8 mouse cellular contexts compared by ENCODE assay signal in genomic region chr13:92751726-92752565, GRCm38 (mm10). TPM values are rescaled to one million over a fixed set of nuclear protein-coding genes. Genes with fewer than 3 reads are reported as not detected.
DNase-seq lines count a peak whose midpoint lies in the region; ATAC-seq and TF ChIP-seq lines count a peak whose summit lies in the region.

No protein-coding gene starts in this region.

- TF ChIP-seq EP300 in ES-Bruce4 (IDR thresholded peaks at IDR 0.05; ENCODE audit: insufficient read depth, low read depth, low read length): no peak

- H3K9me3 ChIP-seq in ES-Bruce4 (replicated peaks; ENCODE audit: control insufficient read depth, insufficient read depth, low read length, poor library complexity, severe bottlenecking): no peaks in the 10 kb centered on the region
- no peaks in the 10 kb centered on the region for H3K9me3 ChIP-seq in heart, embryonic 15.5 days (replicated peaks)
- H3K9me3 ChIP-seq in liver, embryonic 15.5 days (replicated peaks): no peaks in the 10 kb centered on the region
- H3K9me3 ChIP-seq in neural tube, embryonic 15.5 days (replicated peaks): no peaks in the 10 kb centered on the region

- TF ChIP-seq CTCF in ES-Bruce4 (IDR thresholded peaks at IDR 0.05; ENCODE audit: low read depth, low read length): peak; percentile 83
- TF ChIP-seq CTCF in bone marrow macrophage, adult 2 months (IDR thresholded peaks at IDR 0.05; ENCODE audit: low read depth, low read length): peak; percentile 49

- no peaks in the 10 kb centered on the region for H3K4me1 ChIP-seq in ES-Bruce4 (ENCODE audit: control insufficient read depth, insufficient read depth, low read length)
- H3K4me1 ChIP-seq in bone marrow macrophage, adult 2 months (ENCODE audit: control insufficient read depth, insufficient read depth, low read length): no peaks in the 10 kb centered on the region
- peaks cover 12% of the 10 kb centered on the region; the same call in 1 of the 2 replicates for H3K4me1 ChIP-seq in heart, embryonic 15.5 days (replicated peaks)
- peaks cover 6% of the 10 kb centered on the region; the same call in 1 of the 2 replicates for H3K4me1 ChIP-seq in liver, embryonic 15.5 days (replicated peaks)
- peaks cover 11% of the 10 kb centered on the region; the same call in 1 of the 2 replicates for H3K4me1 ChIP-seq in neural tube, embryonic 15.5 days

- H3K4me2 ChIP-seq in heart, embryonic 15.5 days: peak overlapping the region; percentile 39; the same call in 1 of the 2 replicates
- H3K4me2 ChIP-seq in liver, embryonic 15.5 days: peak overlapping the region; percentile 40; the same call in 1 of the 2 replicates
- H3K4me2 ChIP-seq in neural tube, embryonic 15.5 days: no peak overlapping the region

- no peaks in the 10 kb centered on the region for H3K27me3 ChIP-seq in ES-Bruce4 (ENCODE audit: control insufficient read depth, insufficient read depth, low read length, poor library complexity, severe bottlenecking)
- H3K27me3 ChIP-seq in heart, embryonic 15.5 days: no peaks in the 10 kb centered on the region
- peaks cover 32% of the 10 kb centered on the region for H3K27me3 ChIP-seq in liver, embryonic 15.5 days
- H3K27me3 ChIP-seq in neural tube, embryonic 15.5 days (replicated peaks): 0 out of 2 replicates have a peak, but pooled peaks cover 4% of the 10 kb centered on the region

- no peak overlapping the region for H3K9ac ChIP-seq in ES-Bruce4 (ENCODE audit: low read depth, poor library complexity, severe bottlenecking)
- no peak overlapping the region for H3K9ac ChIP-seq in heart, embryonic 15.5 days
- H3K9ac ChIP-seq in liver, embryonic 15.5 days: no peak overlapping the region
- H3K9ac ChIP-seq in neural tube, embryonic 15.5 days (replicated peaks): no peak overlapping the region

- H3K27ac ChIP-seq in ES-Bruce4 (ENCODE audit: insufficient read depth, low read length): no peak overlapping the region
- H3K27ac ChIP-seq in bone marrow macrophage, adult 2 months (ENCODE audit: insufficient read depth, low read depth, low read length): no peak overlapping the region
- peak overlapping the region; percentile 69 for H3K27ac ChIP-seq in heart, embryonic 15.5 days
- H3K27ac ChIP-seq in liver, embryonic 15.5 days (replicated peaks): no peak overlapping the region
- peak overlapping the region; percentile 54 for H3K27ac ChIP-seq in neural tube, embryonic 15.5 days (replicated peaks)

- no peak overlapping the region for H3K4me3 ChIP-seq in ES-Bruce4 (ENCODE audit: low read depth, low read length)
- no peak overlapping the region for H3K4me3 ChIP-seq in bone marrow macrophage, adult 2 months (ENCODE audit: insufficient read depth, low read length)
- no peak overlapping the region for H3K4me3 ChIP-seq in heart, embryonic 15.5 days
- no peak overlapping the region for H3K4me3 ChIP-seq in liver, embryonic 15.5 days (replicated peaks)
- H3K4me3 ChIP-seq in neural tube, embryonic 15.5 days (replicated peaks): no peak overlapping the region

- no peak for TF ChIP-seq POLR2A in ES-Bruce4 (IDR thresholded peaks at IDR 0.05; ENCODE audit: insufficient read depth, low read length)
- no peak for TF ChIP-seq POLR2A in bone marrow macrophage, adult 2 months (IDR thresholded peaks at IDR 0.05; ENCODE audit: borderline replicate concordance, low read depth, low read length)

- H3K36me3 ChIP-seq in ES-Bruce4 (ENCODE audit: control insufficient read depth, insufficient read depth, low read length, poor library complexity, severe bottlenecking): no peaks in the 10 kb centered on the region
- H3K36me3 ChIP-seq in heart, embryonic 15.5 days: no peaks in the 10 kb centered on the region
- no peaks in the 10 kb centered on the region for H3K36me3 ChIP-seq in liver, embryonic 15.5 days (replicated peaks)
- no peaks in the 10 kb centered on the region for H3K36me3 ChIP-seq in neural tube, embryonic 15.5 days

- peak; percentile 76 for DNase-seq in fat pad, adult 2 months (ENCODE audit: extremely low read depth, low read depth, low spot score)
- DNase-seq in kidney, postnatal 36 days: peak; percentile 69 to 82
- peak; percentile 74 for DNase-seq in urinary bladder, postnatal 25 days (ENCODE audit: low spot score)

- WGBS in heart, embryonic 15.5 days: 63% methylated on average over 21 of the region's 21 CpGs
- WGBS in liver, embryonic 15.5 days (ENCODE audit: insufficient replicate concordance): 65% methylated on average over 21 of the region's 21 CpGs
- WGBS in neural tube, embryonic 15.5 days: 49% methylated on average over 21 of the region's 21 CpGs

- ATAC-seq in heart, embryonic 15.5 days (replicated peaks; ENCODE audit: insufficient number of reproducible peaks, insufficient read depth, low FRiP score, low read depth): peak; percentile 72
- ATAC-seq in liver, embryonic 15.5 days (ENCODE audit: insufficient read depth): no peak
- ATAC-seq in neural tube, embryonic 15.5 days (ENCODE audit: low FRiP score): peak; percentile 88

RNA-seq across cellular contexts. Expression of gene Thbs4, which starts 42.7 kb away (rescaled TPM):
- polyA plus RNA-seq in ES-Bruce4 (2011; ENCODE audit: insufficient read depth, insufficient read length, low read depth, missing spikeins): 0.49 TPM in 1 of 2 replicates, not detected in the other
- not detected in 2 replicates for polyA plus RNA-seq in bone marrow macrophage, adult 2 months (2012; ENCODE audit: insufficient read depth, insufficient read length, missing spikeins)
- polyA plus RNA-seq in heart, embryonic 15.5 days (2015; fragmentation: Nextera tagmentation; extraction: Ambion mirVana): 28.6 and 38.2 TPM in 2 replicates
- polyA plus RNA-seq in liver, embryonic 15.5 days (2015; fragmentation: Nextera tagmentation; extraction: Ambion mirVana): 0.30 and 0.45 TPM in 2 replicates
- polyA plus RNA-seq in neural tube, embryonic 15.5 days (2015; fragmentation: Nextera tagmentation; extraction: Ambion mirVana): 2.6 and 3.4 TPM in 2 replicates

Comparison
In these comparisons a context has a peak if more than half of its experiments do, and no peak if none do; other contexts are left out.
1. H3K27ac ChIP-seq: peak in heart, embryonic 15.5 days (single experiment) and neural tube, embryonic 15.5 days (single experiment); none in ES-Bruce4 (single experiment), bone marrow macrophage, adult 2 months (single experiment) and liver, embryonic 15.5 days (single experiment).
2. Peak in every context shown above with its lines, with median percentiles within 50 percentile points of each other: DNase-seq.